Mouse (Mus musculus): ENCODE measurements around the gene Dffa. TPM values are rescaled to one million over a fixed set of nuclear protein-coding genes. Genes with fewer than 3 reads are reported as not detected.

The Dffa gene
- polyA plus RNA-seq, 1 experiment from 2014 or later: 28.6 TPM

DNA sequence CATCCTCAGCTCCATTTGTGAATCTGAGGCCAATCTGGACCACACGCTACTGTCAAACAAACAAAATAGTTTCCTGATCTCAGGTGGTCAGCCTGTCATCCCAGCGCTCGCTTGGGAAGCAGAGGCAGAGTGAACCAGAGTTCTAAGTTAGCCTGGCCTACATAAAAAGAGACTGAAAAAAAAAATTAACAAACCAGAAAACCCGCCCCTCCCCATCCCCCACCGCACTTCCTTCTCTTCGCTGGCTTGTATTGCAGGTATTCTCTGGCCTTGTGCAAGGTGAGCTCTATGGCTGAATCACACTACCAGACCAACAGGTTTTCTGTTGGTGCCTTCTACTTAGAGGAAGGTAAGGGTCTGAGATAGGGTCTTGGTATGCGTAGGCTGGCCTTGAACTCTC, 43.6 kb downstream of the Dffa start:
- Histone ChIP-seq H3K4me3 (ENCODE audit: low read depth, low read length) (no peak overlapping the region), H3K27me3 (ENCODE audit: control insufficient read depth, insufficient read depth, low read length) (no peaks in the 10 kb centered on the region), H3K27ac (ENCODE audit: low read length) (no peak overlapping the region; the same call in 1 of the 2 replicates), H3K4me1 (ENCODE audit: control insufficient read depth, insufficient read depth, low read length) (peaks cover 5% of the 10 kb centered on the region; the same call in 1 of the 2 replicates), H3K9ac (replicated peaks; ENCODE audit: low read depth, low read length) (no peak overlapping the region), H3K36me3 (ENCODE audit: control insufficient read depth, insufficient read depth, low read length) (peaks cover 23% of the 10 kb centered on the region), H3K9me3 (ENCODE audit: control insufficient read depth, low read depth, low read length) (no peaks in the 10 kb centered on the region), H3K4me2 (replicated peaks; ENCODE audit: low read depth, low read length) (no peak overlapping the region)
- WGBS: 74% methylated on average over 7 of the region's 7 CpGs
- peak; percentile 47; the same call in 1 of the 2 replicates for ATAC-seq (ENCODE audit: insufficient number of reproducible peaks, insufficient read depth, low FRiP score, low read depth)

DNA sequence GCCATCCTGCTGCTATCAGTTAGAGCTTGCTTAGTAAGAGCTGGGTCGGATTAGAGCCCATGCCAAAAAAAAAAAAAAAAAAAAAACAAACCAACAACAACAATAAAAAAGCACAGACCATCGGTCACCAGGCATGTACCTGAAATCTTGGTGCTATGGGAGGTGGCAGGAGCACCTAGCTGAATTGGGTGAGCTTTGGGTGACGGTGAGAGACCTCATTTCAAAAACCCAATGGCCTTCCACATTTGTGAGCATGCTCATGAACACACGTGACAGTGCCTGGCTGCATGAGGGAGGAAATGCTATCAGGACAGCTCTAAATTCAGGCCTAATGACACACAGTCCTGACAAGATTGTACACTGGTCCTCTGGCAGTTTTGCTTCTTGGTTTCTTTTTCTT, 44.1 kb downstream of the Dffa start:
- H3K4me1 ChIP-seq (ENCODE audit: control insufficient read depth, insufficient read depth, low read length): peaks cover 5% of the 10 kb centered on the region; the same call in 1 of the 2 replicates
- H3K27ac ChIP-seq (ENCODE audit: low read length): no peak overlapping the region; the same call in 1 of the 2 replicates
- H3K4me2 ChIP-seq (replicated peaks; ENCODE audit: low read depth, low read length): no peak overlapping the region
- WGBS: 76% methylated on average over 4 of the region's 4 CpGs
- H3K9ac ChIP-seq (replicated peaks; ENCODE audit: low read depth, low read length): no peak overlapping the region
- no peak overlapping the region for H3K4me3 ChIP-seq (ENCODE audit: low read depth, low read length)
- no peaks in the 10 kb centered on the region for H3K27me3 ChIP-seq (ENCODE audit: control insufficient read depth, insufficient read depth, low read length)
- ATAC-seq (ENCODE audit: insufficient number of reproducible peaks, insufficient read depth, low FRiP score, low read depth): no peak
- no peaks in the 10 kb centered on the region for H3K9me3 ChIP-seq (ENCODE audit: control insufficient read depth, low read depth, low read length)
- peaks cover 28% of the 10 kb centered on the region for H3K36me3 ChIP-seq (ENCODE audit: control insufficient read depth, insufficient read depth, low read length)

DNA sequence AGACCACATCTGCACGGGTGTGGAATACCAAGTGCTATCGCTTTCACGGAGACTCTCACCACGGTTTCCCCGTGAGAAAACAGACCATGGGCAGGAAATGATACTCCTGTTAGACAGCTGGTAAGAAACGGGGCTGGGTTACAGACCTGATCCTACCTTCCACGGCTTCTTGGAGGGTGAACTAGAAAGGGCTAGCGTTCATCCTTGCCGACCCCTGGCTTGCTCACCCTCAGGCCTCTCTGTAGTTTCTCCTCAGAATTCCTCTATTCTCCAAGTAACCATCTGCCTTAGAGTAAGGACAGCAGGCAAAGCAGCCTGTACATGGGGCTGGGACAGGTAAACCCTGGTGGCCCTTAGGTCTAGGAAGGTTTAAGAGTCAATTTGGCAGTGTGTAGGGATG, 45.2 kb downstream of the Dffa start:
- no peak overlapping the region for H3K27ac ChIP-seq (ENCODE audit: low read length)
- ATAC-seq (ENCODE audit: insufficient number of reproducible peaks, insufficient read depth, low FRiP score, low read depth): no peak
- no peak overlapping the region for H3K9ac ChIP-seq (replicated peaks; ENCODE audit: low read depth, low read length)
- peaks cover 39% of the 10 kb centered on the region for H3K36me3 ChIP-seq (ENCODE audit: control insufficient read depth, insufficient read depth, low read length)
- no peaks in the 10 kb centered on the region for H3K27me3 ChIP-seq (ENCODE audit: control insufficient read depth, insufficient read depth, low read length)
- no peak overlapping the region for H3K4me3 ChIP-seq (ENCODE audit: low read depth, low read length)
- H3K4me2 ChIP-seq (replicated peaks; ENCODE audit: low read depth, low read length): no peak overlapping the region
- H3K9me3 ChIP-seq (ENCODE audit: control insufficient read depth, low read depth, low read length): no peaks in the 10 kb centered on the region
- H3K4me1 ChIP-seq (ENCODE audit: control insufficient read depth, insufficient read depth, low read length): peaks cover 5% of the 10 kb centered on the region; the same call in 1 of the 2 replicates
- WGBS: 81% methylated on average over 9 of the region's 9 CpGs

- Histone ChIP-seq H3K4me1 (ENCODE audit: control insufficient read depth, insufficient read depth, low read length) (peaks cover 5% of the 10 kb centered on the region; the same call in 1 of the 2 replicates), H3K9ac (replicated peaks; ENCODE audit: low read depth, low read length) (no peak overlapping the region), H3K9me3 (ENCODE audit: control insufficient read depth, low read depth, low read length) (no peaks in the 10 kb centered on the region), H3K4me2 (replicated peaks; ENCODE audit: low read depth, low read length) (no peak overlapping the region), H3K27ac (ENCODE audit: low read length) (no peak overlapping the region), H3K36me3 (ENCODE audit: control insufficient read depth, insufficient read depth, low read length) (peaks cover 43% of the 10 kb centered on the region), H3K27me3 (ENCODE audit: control insufficient read depth, insufficient read depth, low read length) (no peaks in the 10 kb centered on the region), H3K4me3 (ENCODE audit: low read depth, low read length) (no peak overlapping the region)
- WGBS: 69% methylated on average over 7 of the region's 7 CpGs
- ATAC-seq (ENCODE audit: insufficient number of reproducible peaks, insufficient read depth, low FRiP score, low read depth): no peak
These were observed 45.7 kb downstream of the Dffa start for GRCm38 (mm10) chr4:149149611-149150010.

DNA sequence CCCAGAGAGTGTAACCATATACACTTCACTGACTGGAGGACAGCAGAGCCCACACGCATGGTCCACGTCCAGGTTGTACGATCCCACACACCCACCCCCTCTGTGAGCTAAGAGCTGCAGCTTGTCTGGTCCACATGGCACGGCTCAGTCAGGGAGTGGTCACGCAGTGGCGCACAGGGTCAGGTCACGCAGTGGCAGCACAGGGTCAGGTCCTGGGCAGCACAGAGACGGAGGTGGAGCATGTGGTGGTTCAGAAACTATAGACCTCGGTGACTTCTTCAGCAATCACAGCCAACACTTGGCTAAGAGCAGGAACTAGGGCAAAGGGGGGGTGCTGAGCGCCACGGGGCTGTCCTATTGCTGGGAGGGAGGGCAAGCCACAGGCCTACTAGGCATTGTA, 46.3 kb downstream of the Dffa start:
- no peak for ATAC-seq (ENCODE audit: insufficient number of reproducible peaks, insufficient read depth, low FRiP score, low read depth)
- Histone ChIP-seq H3K9ac (replicated peaks; ENCODE audit: low read depth, low read length) (no peak overlapping the region), H3K4me1 (ENCODE audit: control insufficient read depth, insufficient read depth, low read length) (peaks cover 5% of the 10 kb centered on the region; the same call in 1 of the 2 replicates), H3K4me3 (ENCODE audit: low read depth, low read length) (no peak overlapping the region), H3K36me3 (ENCODE audit: control insufficient read depth, insufficient read depth, low read length) (peaks cover 50% of the 10 kb centered on the region), H3K4me2 (replicated peaks; ENCODE audit: low read depth, low read length) (no peak overlapping the region), H3K27ac (ENCODE audit: low read length) (no peak overlapping the region), H3K9me3 (ENCODE audit: control insufficient read depth, low read depth, low read length) (no peaks in the 10 kb centered on the region), H3K27me3 (ENCODE audit: control insufficient read depth, insufficient read depth, low read length) (no peaks in the 10 kb centered on the region)
- 77% methylated on average over 11 of the region's 11 CpGs for WGBS

GRCm38 (mm10) chr4:149150721-149151120, 46.8 kb downstream of the Dffa start:
- 89% methylated on average over 11 of the region's 11 CpGs for WGBS
- H3K36me3 ChIP-seq (ENCODE audit: control insufficient read depth, insufficient read depth, low read length): peaks cover 54% of the 10 kb centered on the region
- H3K9me3 ChIP-seq (ENCODE audit: control insufficient read depth, low read depth, low read length): no peaks in the 10 kb centered on the region
- no peak overlapping the region for H3K4me2 ChIP-seq (replicated peaks; ENCODE audit: low read depth, low read length)
- ATAC-seq (ENCODE audit: insufficient number of reproducible peaks, insufficient read depth, low FRiP score, low read depth): no peak
- no peak overlapping the region for H3K27ac ChIP-seq (ENCODE audit: low read length)
- no peak overlapping the region for H3K4me3 ChIP-seq (ENCODE audit: low read depth, low read length)
- H3K9ac ChIP-seq (replicated peaks; ENCODE audit: low read depth, low read length): no peak overlapping the region
- H3K4me1 ChIP-seq (ENCODE audit: control insufficient read depth, insufficient read depth, low read length): peaks cover 5% of the 10 kb centered on the region; the same call in 1 of the 2 replicates
- no peaks in the 10 kb centered on the region for H3K27me3 ChIP-seq (ENCODE audit: control insufficient read depth, insufficient read depth, low read length)

DNA sequence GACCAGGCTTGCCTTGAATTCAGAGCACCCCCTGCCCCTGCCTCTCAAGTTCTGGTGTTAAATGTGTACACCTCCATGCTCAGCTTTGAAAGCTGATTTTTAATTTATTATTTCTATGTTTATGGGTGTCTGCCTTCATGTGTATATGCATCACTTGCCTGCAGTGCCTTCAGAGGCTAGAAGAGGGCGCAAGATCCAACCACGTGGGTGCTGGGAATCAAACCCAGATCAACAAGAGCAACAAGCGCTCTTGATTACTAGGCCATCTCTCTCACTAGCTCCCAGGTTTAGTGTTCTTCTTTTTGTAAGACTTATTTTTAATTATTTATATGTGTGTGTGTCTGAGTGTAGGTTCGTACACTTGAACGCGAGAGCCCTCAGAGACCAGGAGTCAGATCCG, 50.9 kb downstream of the Dffa start:
- no peak for ATAC-seq (ENCODE audit: insufficient number of reproducible peaks, insufficient read depth, low FRiP score, low read depth)
- WGBS: 97% methylated on average over 7 of the region's 7 CpGs
- Histone ChIP-seq H3K9ac (replicated peaks; ENCODE audit: low read depth, low read length) (no peak overlapping the region), H3K4me3 (ENCODE audit: low read depth, low read length) (no peak overlapping the region), H3K9me3 (ENCODE audit: control insufficient read depth, low read depth, low read length) (no peaks in the 10 kb centered on the region), H3K27ac (ENCODE audit: low read length) (no peak overlapping the region), H3K27me3 (ENCODE audit: control insufficient read depth, insufficient read depth, low read length) (no peaks in the 10 kb centered on the region), H3K4me2 (replicated peaks; ENCODE audit: low read depth, low read length) (no peak overlapping the region), H3K36me3 (ENCODE audit: control insufficient read depth, insufficient read depth, low read length) (peaks cover 87% of the 10 kb centered on the region), H3K4me1 (ENCODE audit: control insufficient read depth, insufficient read depth, low read length) (no peaks in the 10 kb centered on the region)

- no peaks in the 10 kb centered on the region for H3K4me1 ChIP-seq (ENCODE audit: control insufficient read depth, insufficient read depth, low read length)
- no peak overlapping the region for H3K27ac ChIP-seq (ENCODE audit: low read length)
- 95% methylated on average over 6 of the region's 6 CpGs for WGBS
- no peak for ATAC-seq (ENCODE audit: insufficient number of reproducible peaks, insufficient read depth, low FRiP score, low read depth)
- peaks cover 88% of the 10 kb centered on the region for H3K36me3 ChIP-seq (ENCODE audit: control insufficient read depth, insufficient read depth, low read length)
- no peak overlapping the region for H3K4me2 ChIP-seq (replicated peaks; ENCODE audit: low read depth, low read length)
- no peak overlapping the region for H3K4me3 ChIP-seq (ENCODE audit: low read depth, low read length)
- no peak overlapping the region for H3K9ac ChIP-seq (replicated peaks; ENCODE audit: low read depth, low read length)
- H3K27me3 ChIP-seq (ENCODE audit: control insufficient read depth, insufficient read depth, low read length): no peaks in the 10 kb centered on the region
- no peaks in the 10 kb centered on the region for H3K9me3 ChIP-seq (ENCODE audit: control insufficient read depth, low read depth, low read length)
These were observed 51.8 kb downstream of the Dffa start for GRCm38 (mm10) chr4:149155711-149156110.

- no peak for ATAC-seq (ENCODE audit: insufficient number of reproducible peaks, insufficient read depth, low FRiP score, low read depth)
- Histone ChIP-seq H3K4me1 (ENCODE audit: control insufficient read depth, insufficient read depth, low read length) (no peaks in the 10 kb centered on the region), H3K36me3 (ENCODE audit: control insufficient read depth, insufficient read depth, low read length) (peaks cover 91% of the 10 kb centered on the region), H3K27me3 (ENCODE audit: control insufficient read depth, insufficient read depth, low read length) (no peaks in the 10 kb centered on the region), H3K9ac (replicated peaks; ENCODE audit: low read depth, low read length) (no peak overlapping the region), H3K27ac (ENCODE audit: low read length) (no peak overlapping the region), H3K4me2 (replicated peaks; ENCODE audit: low read depth, low read length) (no peak overlapping the region), H3K4me3 (ENCODE audit: low read depth, low read length) (no peak overlapping the region), H3K9me3 (ENCODE audit: control insufficient read depth, low read depth, low read length) (no peaks in the 10 kb centered on the region)
- 86% methylated on average over 8 of the region's 8 CpGs for WGBS
These were observed 53.5 kb downstream of the Dffa start for GRCm38 (mm10) chr4:149157415-149157973.
